ENCODE assay signal across 1 mouse cellular context in genomic region chr10:12630933-12631332, GRCm38 (mm10).
TF ChIP-seq lines count a peak whose summit lies in the region.

No protein-coding gene starts in this region.

TF ChIP-seq in MEL, 35 proteins besides CTCF, POLR2A, EP300 and RAD21 (continued from another document):
- TF ChIP-seq MXI1 (IDR thresholded peaks at IDR 0.05; ENCODE audit: low read depth, low read length): peak; percentile 71; the same call in 1 of the 2 replicates
